Mouse (Mus musculus): ENCODE measurements around the gene Trappc3.

Gene Trappc3

DNA sequence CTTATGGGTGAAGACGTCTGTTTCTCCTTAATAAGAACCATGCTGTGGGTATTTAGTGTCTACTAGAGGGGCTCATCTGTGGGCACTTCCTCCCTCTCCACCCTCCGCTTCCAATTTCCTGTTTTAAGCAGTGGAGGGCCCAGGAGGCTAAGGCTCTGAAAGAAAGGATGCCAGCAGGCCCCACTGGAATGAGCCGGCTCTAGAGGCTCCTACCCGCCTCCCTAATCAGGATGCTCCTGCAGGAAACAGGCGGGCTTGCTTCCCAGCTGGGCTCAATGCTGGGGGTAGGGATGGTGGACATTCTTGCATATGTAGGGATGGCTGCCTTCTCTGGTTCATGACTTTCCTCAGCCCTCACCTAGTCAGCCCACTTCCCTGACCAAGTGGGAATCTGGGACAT, 51.1 kb downstream of the Trappc3 start:
- DNase-seq (ENCODE audit: low read depth): no peak

DNA sequence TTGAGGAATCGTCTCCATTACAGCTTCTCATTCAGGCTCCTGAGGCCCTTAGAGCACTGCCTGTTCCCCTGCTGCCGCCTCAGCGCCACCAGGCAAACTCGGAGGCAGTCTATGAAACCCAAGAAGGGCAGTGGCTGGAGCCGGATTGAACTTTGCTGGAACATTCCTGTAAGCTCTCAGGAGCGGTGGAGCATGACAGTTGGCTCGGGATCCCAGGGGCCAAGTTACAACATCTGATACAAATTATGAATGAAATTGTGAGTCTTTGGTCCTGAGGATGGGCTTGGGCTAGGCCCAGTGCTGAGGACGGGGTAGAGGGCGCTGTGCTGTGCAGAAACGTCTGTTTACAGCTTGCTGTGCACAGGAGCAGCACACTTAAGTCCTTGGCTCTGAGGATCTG, 52.3 kb downstream of the Trappc3 start:
- no peak for DNase-seq (ENCODE audit: low read depth)

DNA sequence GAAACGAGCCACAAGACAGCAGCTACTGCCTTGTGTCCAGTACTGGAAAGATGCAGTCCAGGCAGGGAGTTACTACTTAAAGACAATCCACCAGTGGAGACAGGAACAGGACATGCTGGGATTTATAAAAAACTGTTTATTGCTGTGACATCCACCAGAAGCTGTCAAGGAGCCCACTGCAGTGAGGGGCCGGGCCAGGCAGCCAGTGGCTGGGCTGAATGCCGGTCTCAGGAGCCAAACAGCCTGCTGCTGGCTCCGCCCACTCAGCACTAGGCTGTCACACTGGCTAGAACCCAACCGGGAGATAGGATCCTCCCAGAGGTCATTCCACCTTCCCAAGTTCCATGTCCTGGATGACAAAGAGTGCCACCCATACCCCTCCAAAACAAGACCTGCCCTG, 53.8 kb downstream of the Trappc3 start:
- no peak for DNase-seq (ENCODE audit: low read depth)

DNA sequence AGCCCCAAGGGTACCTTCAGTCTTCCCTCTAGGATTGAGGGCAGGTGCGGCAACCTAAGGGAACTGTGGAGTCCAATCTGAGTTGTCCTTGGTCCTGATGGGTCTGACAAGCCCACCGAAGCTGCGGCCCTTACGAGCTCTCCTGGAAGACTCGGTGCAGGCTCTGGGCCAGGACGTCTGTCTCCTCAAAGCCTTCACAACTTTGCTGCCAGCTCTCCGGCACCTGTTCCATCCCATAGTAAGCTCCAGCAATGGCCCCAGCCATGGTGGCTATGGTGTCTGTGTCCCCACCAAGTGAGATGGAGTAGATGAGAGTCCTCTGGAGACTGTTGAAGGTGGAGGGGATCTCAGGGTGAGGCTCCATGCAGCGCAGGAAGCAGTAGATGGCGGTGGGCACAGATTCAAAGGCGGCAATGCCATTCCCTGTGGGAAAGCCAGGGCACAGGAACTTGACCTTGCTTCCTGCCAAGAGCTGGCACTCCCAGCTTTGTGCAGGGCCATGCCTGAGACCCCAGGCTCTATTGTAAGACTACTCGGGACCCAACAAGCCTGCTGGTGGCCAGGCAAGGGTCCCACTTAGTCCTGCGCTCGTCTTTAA, 54.4 kb downstream of the Trappc3 start:
- DNase-seq (ENCODE audit: low read depth): no peak

DNA sequence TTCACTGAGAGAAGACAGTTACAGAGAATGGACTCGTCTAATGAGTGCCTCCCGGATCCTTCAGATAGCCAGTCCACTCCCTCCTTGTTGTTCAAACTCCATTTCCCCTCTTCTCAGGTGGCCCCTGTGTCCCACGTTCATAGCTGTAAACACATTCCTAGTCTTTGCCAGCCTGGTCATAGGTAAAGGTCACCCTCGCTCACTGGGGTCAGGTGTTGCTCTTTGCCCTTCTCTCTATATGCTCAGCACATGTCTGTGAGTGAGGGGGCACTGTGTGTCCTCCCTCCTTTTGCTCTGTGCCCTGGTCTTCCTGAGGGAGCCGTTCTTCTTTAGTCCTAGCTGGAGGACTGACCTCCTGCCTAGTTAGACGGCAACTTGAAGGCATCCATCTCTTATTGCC, 57.7 kb downstream of the Trappc3 start:
- DNase-seq (ENCODE audit: low read depth): no peak

DNA sequence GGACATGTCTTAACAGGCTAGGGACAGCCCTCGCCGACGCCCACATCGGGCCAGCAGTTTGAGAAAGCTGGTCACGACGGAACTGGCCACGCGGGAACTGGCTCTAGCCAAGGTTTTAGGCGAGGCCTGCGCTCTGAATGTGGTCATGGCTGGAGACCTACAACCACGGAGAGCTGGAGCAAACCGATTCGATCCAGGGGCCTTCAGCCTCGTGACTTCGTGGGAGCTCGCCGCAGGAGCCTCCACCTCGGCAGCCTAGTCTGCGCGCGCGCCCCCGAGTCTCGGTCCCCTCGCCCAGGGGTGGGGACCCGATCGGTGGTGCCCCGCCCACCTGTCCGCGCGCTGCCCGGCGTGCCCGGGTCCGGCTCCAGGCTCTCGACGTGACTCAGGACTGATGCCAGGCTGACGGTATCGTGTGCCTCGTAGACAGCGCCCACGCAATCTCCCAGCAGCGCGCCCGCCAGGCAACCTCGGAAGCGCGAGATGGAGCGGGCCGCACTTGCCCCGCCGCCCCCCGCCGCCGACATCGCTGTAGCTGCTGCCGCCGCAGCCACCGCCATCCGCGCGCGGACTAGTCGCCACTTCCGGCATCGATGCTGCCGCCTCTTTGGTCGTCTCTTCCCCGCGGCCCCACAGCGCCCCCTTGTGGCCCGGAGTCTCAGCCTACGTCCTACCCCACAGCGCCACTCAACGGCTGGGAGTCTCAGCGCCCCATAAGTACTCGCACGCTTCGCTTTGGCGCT, 59.2 kb downstream of the Trappc3 start, which contains the start of gene Adprhl2:
TSS of gene Adprhl2 (minus strand) at position 593 of the 743 bp plus-strand sequence.
- peak; percentile 99 for DNase-seq (ENCODE audit: low read depth)

DNA sequence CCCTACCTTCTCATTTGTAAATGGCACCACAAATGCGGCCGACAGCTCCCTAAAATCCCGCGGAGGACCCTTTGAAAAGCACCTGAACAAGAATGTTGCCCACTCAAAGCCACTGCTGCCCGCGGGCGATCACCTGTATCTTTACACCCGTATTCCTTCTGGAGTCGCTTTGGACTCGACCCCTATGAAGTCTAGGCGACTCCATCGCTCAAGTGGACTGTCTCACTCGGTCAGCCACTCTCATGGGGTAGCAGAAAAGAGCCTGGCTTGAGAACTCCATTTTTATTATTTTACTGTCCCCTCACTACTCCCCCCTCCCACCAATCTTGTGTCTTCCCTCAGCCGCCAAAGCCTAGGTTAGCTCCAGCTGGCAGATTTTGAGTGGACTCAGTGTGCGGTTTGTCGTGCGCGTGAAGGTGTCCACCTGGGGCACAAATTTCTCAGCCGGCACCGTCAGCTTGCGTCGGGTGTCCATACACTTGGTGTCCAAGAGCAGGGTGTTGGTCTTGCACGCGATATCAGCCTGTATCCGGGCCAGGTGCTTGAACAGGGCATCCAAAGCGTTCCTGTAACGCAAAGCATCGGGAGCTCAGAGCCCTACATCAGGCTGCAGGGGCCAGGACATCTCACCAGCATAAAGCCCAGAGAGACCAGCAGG, 59.9 kb downstream of the Trappc3 start:
- no peak for DNase-seq (ENCODE audit: low read depth)

DNA sequence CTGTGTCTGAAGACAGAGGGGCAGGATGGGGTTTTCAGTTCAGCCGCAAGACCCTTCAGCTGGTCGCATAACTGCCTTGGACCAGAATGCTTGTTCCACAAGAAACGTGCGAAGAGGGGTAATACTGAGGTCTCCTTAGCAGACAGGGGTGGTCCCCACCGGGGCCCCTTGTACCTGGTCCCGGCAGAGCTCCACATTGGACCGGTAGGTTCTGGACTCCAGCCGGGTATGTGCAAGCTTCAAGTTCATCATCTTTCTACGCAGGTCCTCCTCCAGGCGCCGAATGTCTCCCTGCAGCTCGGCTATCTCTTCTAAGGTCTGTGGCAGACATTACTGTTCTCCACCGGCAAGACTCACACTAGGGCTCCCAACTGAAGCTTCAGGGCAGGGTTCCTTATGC, 60.5 kb downstream of the Trappc3 start:
- no peak for DNase-seq (ENCODE audit: low read depth)

DNA sequence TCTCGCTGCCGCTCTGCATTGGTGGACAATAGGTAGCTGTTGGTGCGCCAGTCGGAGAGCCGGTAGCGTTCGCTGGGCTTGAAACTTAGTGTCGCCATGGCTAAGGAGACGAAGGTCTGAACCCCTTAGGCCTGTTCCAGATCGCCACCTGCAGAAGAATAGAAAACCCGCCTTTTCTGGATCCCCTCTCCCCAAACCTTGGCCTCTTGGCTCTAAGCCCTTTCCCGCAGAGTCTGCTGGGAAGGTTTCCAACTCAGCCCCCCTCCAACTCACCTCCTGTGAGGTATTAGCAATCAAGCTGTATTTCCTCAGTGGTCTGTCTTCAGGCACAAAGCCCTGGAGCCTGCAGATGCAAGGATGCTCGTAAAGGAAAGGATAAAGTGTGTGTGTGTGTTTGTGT, 62.7 kb downstream of the Trappc3 start:
- no peak for DNase-seq (ENCODE audit: low read depth)

DNA sequence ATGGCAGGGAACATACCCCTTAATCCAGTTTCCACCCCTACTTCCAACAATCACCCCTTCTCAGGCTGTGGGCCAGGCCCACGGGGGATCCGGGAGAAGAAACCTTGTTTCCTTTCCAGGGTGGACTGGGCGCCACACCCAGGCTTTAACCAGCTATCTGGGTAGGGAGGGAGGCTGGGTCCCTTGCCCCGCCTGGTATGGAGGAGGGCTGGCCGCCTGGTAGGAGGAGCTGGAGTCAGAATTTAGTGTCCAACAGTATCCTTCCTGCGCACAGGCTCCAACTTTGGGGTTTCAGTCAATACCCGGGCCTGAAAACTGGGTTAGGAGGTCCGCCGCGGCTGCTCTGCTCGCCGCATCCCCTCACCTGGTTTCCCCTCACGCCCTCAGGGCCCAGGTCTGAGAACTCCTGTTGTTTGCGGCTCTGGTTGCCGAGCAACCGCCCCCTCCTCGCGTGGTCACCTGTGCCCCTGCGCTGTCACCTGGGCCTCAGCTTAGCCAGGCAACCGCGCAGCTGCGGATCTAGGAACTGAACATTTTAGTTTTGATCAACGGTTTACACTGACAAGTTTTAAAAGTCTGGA, 63.2 kb downstream of the Trappc3 start, which contains the start of gene Tekt2:
TSS of gene Tekt2 (minus strand) at position 408 of the 581 bp plus-strand sequence.
- no peak for DNase-seq (ENCODE audit: low read depth)

Data from c-Kit-positive CD71-negative TER-119-negative erythroid progenitor cells, embryonic 14.5 days (primary cell).